Mouse (Mus musculus): ENCODE measurements around the gene Stk10. TPM values are rescaled to one million over a fixed set of nuclear protein-coding genes. Genes with fewer than 3 reads are reported as not detected.

The Stk10 gene
- polyA plus RNA-seq, 1 experiment: 5.7 TPM

- TF ChIP-seq CTCF (IDR thresholded peaks at IDR 0.05; ENCODE audit: borderline replicate concordance, extremely low read depth, insufficient read depth, insufficient read length) (no peak), POLR2A (IDR thresholded peaks at IDR 0.05; ENCODE audit: borderline replicate concordance, extremely low read depth, insufficient read depth, insufficient read length, poor library complexity, severe bottlenecking) (no peak)
- peak; percentile 37 for DNase-seq (ENCODE audit: low read depth)
Observed at GRCm38 (mm10) chr11:32642899-32643886, 110.1 kb downstream of the Stk10 start.

GRCm38 (mm10) chr11:32644010-32644409 lies 110.9 kb downstream of the Stk10 start:
- DNase-seq (ENCODE audit: low read depth): no peak
- no peak for TF ChIP-seq POLR2A (IDR thresholded peaks at IDR 0.05; ENCODE audit: borderline replicate concordance, extremely low read depth, insufficient read depth, insufficient read length, poor library complexity, severe bottlenecking)

GRCm38 (mm10) chr11:32647265-32647664 lies 114.2 kb downstream of the Stk10 start:
- DNase-seq (ENCODE audit: low read depth): no peak
- TF ChIP-seq POLR2A (IDR thresholded peaks at IDR 0.05; ENCODE audit: borderline replicate concordance, extremely low read depth, insufficient read depth, insufficient read length, poor library complexity, severe bottlenecking) (no peak), CTCF (IDR thresholded peaks at IDR 0.05; ENCODE audit: borderline replicate concordance, extremely low read depth, insufficient read depth, insufficient read length) (no peak)

- TF ChIP-seq CTCF (IDR thresholded peaks at IDR 0.05; ENCODE audit: borderline replicate concordance, extremely low read depth, insufficient read depth, insufficient read length) (no peak), POLR2A (IDR thresholded peaks at IDR 0.05; ENCODE audit: borderline replicate concordance, extremely low read depth, insufficient read depth, insufficient read length, poor library complexity, severe bottlenecking) (no peak)
- no peak for DNase-seq (ENCODE audit: low read depth)
Observed at GRCm38 (mm10) chr11:32650236-32650749, 117.2 kb downstream of the Stk10 start.

- no peak for DNase-seq (ENCODE audit: low read depth)
Observed at GRCm38 (mm10) chr11:32650893-32651590, 117.9 kb downstream of the Stk10 start.

GRCm38 (mm10) chr11:32651723-32652122 lies 118.6 kb downstream of the Stk10 start:
- TF ChIP-seq POLR2A (IDR thresholded peaks at IDR 0.05; ENCODE audit: borderline replicate concordance, extremely low read depth, insufficient read depth, insufficient read length, poor library complexity, severe bottlenecking) (no peak), CTCF (IDR thresholded peaks at IDR 0.05; ENCODE audit: borderline replicate concordance, extremely low read depth, insufficient read depth, insufficient read length) (no peak)
- no peak for DNase-seq (ENCODE audit: low read depth)

More at GRCm38 (mm10) chr11:32650893-32651590, 117.9 kb downstream of the Stk10 start:
- TF ChIP-seq CTCF (IDR thresholded peaks at IDR 0.05; ENCODE audit: borderline replicate concordance, extremely low read depth, insufficient read depth, insufficient read length) (no peak), POLR2A (IDR thresholded peaks at IDR 0.05; ENCODE audit: borderline replicate concordance, extremely low read depth, insufficient read depth, insufficient read length, poor library complexity, severe bottlenecking) (no peak)

GRCm38 (mm10) chr11:32662082-32662656 lies 129.1 kb downstream of the Stk10 start:
- TF ChIP-seq CTCF (IDR thresholded peaks at IDR 0.05; ENCODE audit: borderline replicate concordance, extremely low read depth, insufficient read depth, insufficient read length) (no peak), POLR2A (IDR thresholded peaks at IDR 0.05; ENCODE audit: borderline replicate concordance, extremely low read depth, insufficient read depth, insufficient read length, poor library complexity, severe bottlenecking) (no peak)
- no peak for DNase-seq (ENCODE audit: low read depth)

GRCm38 (mm10) chr11:32665639-32666038 lies 132.5 kb downstream of the Stk10 start:
- no peak for DNase-seq (ENCODE audit: low read depth)
- TF ChIP-seq CTCF (IDR thresholded peaks at IDR 0.05; ENCODE audit: borderline replicate concordance, extremely low read depth, insufficient read depth, insufficient read length) (no peak), POLR2A (IDR thresholded peaks at IDR 0.05; ENCODE audit: borderline replicate concordance, extremely low read depth, insufficient read depth, insufficient read length, poor library complexity, severe bottlenecking) (no peak)

GRCm38 (mm10) chr11:32666983-32667382 lies 133.9 kb downstream of the Stk10 start:
- no peak for TF ChIP-seq POLR2A (IDR thresholded peaks at IDR 0.05; ENCODE audit: borderline replicate concordance, extremely low read depth, insufficient read depth, insufficient read length, poor library complexity, severe bottlenecking)
- TF ChIP-seq CTCF (IDR thresholded peaks at IDR 0.05; ENCODE audit: borderline replicate concordance, extremely low read depth, insufficient read depth, insufficient read length): no peak
- DNase-seq (ENCODE audit: low read depth): no peak

GRCm38 (mm10) chr11:32671480-32671879 lies 138.4 kb downstream of the Stk10 start:
- DNase-seq (ENCODE audit: low read depth): no peak
- TF ChIP-seq POLR2A (IDR thresholded peaks at IDR 0.05; ENCODE audit: borderline replicate concordance, extremely low read depth, insufficient read depth, insufficient read length, poor library complexity, severe bottlenecking) (no peak), CTCF (IDR thresholded peaks at IDR 0.05; ENCODE audit: borderline replicate concordance, extremely low read depth, insufficient read depth, insufficient read length) (no peak)

Other genes with a start within 250 kb of the Stk10 start
- gene Hba-a1, start 249.8 kb upstream of the Stk10 start, polyA plus RNA-seq (2012; rRNA removed): 2,049 and 2,752 TPM in 2 replicates
- 1.4 and 2.4 TPM in 2 replicates for gene Hbq1b, start 246.3 kb upstream of the Stk10 start, polyA plus RNA-seq (2012; rRNA removed)
- gene Hba-a2, start 236.8 kb upstream of the Stk10 start, polyA plus RNA-seq (2012; rRNA removed): 4,753 and 6,821 TPM in 2 replicates
- gene Hbq1a, start 233.2 kb upstream of the Stk10 start, polyA plus RNA-seq (2012; rRNA removed): 1.2 TPM in 2 replicates
- gene Sh3pxd2b, start 185.5 kb upstream of the Stk10 start, polyA plus RNA-seq (2012; rRNA removed): 33.3 and 48.4 TPM in 2 replicates
- gene Ubtd2, start 77.9 kb upstream of the Stk10 start, polyA plus RNA-seq (2012; rRNA removed): 60.6 and 70.7 TPM in 2 replicates
- not detected in 2 replicates for gene Efcab9, start 1.2 kb upstream of the Stk10 start, polyA plus RNA-seq (2012; rRNA removed)
- gene Fbxw11, start 109.4 kb downstream of the Stk10 start, polyA plus RNA-seq (2012; rRNA removed): 105 and 106 TPM in 2 replicates

All from brain, embryonic 14.5 days (tissue).